ENCODE assay signal across 9 mouse cellular contexts in the genomic region with DNA sequence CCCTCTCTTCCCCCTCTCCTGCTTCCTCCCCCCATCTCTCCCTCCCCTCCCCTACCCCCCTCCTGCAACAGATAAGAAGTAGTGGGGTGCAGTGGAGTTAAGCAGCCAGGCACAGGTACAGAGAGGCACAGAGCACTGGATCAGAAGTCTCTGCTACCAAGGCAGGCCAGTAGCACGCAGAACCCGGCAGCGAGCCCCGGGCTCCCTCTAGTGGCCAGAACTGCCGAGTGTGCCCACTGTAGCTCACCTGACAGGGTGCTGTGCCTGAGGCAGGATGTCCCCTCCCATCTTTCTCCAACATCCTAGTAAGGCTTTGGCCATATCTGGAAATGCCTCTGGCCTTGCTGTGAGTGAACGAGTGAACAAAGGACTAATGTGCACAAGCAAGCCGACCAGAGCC. TPM values are rescaled to one million over a fixed set of nuclear protein-coding genes. Genes with fewer than 3 reads are reported as not detected.
DNase-seq lines count a peak whose midpoint lies in the region; ATAC-seq and TF ChIP-seq lines count a peak whose summit lies in the region.
"Had no signal": no experiment of that assay in that cellular context is flagged by ENCODE, and none has a peak within 500 bp of the region (broad histone marks: within the 10 kb centered on the region; RNA-seq: fewer than 3 reads in every experiment).

No protein-coding gene starts in this region.

- no peak for TF ChIP-seq POLR2A in testis, adult 2 months (IDR thresholded peaks at IDR 0.05; ENCODE audit: control insufficient read depth, low read depth, low read length)

- no peak overlapping the region for H3K27ac ChIP-seq in heart, embryonic 15.5 days
- no peak overlapping the region for H3K27ac ChIP-seq in liver, embryonic 13.5 days
- no peak overlapping the region for H3K27ac ChIP-seq in neural tube, embryonic 12.5 days
- no peak overlapping the region for H3K27ac ChIP-seq in testis, adult 2 months (ENCODE audit: control insufficient read depth, insufficient read depth, low read depth, low read length)
- H3K27ac ChIP-seq: embryonic facial prominence, embryonic 13.5 days had no signal

- H3K4me1 ChIP-seq in heart, embryonic 15.5 days (replicated peaks), result no peaks in the 10 kb centered on the region
- no peaks in the 10 kb centered on the region for H3K4me1 ChIP-seq in liver, embryonic 13.5 days (replicated peaks)
- H3K4me1 ChIP-seq in neural tube, embryonic 12.5 days, result no peaks in the 10 kb centered on the region
- H3K4me1 ChIP-seq in testis, adult 2 months (ENCODE audit: control insufficient read depth, insufficient read depth, low read length), result no peaks in the 10 kb centered on the region
- H3K4me1 ChIP-seq: embryonic facial prominence, embryonic 13.5 days had no signal

- H3K4me2 ChIP-seq in heart, embryonic 15.5 days, result no peak overlapping the region
- H3K4me2 ChIP-seq in liver, embryonic 13.5 days, result no peak overlapping the region
- H3K4me2 ChIP-seq in neural tube, embryonic 12.5 days (replicated peaks), result no peak overlapping the region
- H3K4me2 ChIP-seq: embryonic facial prominence, embryonic 13.5 days had no signal

- H3K9ac ChIP-seq in heart, embryonic 15.5 days, result no peak overlapping the region
- no peak overlapping the region for H3K9ac ChIP-seq in liver, embryonic 13.5 days
- no peak overlapping the region for H3K9ac ChIP-seq in neural tube, embryonic 12.5 days
- H3K9ac ChIP-seq: embryonic facial prominence, embryonic 13.5 days had no signal

- H3K36me3 ChIP-seq in heart, embryonic 15.5 days, result no peaks in the 10 kb centered on the region
- H3K36me3 ChIP-seq in liver, embryonic 13.5 days, result no peaks in the 10 kb centered on the region
- H3K36me3 ChIP-seq in neural tube, embryonic 12.5 days, result no peaks in the 10 kb centered on the region
- no peaks in the 10 kb centered on the region for H3K36me3 ChIP-seq in testis, adult 2 months (ENCODE audit: control insufficient read depth, insufficient read depth, low read length)
- H3K36me3 ChIP-seq: embryonic facial prominence, embryonic 13.5 days had no signal

- 3% methylated on average over 7 of the region's 7 CpGs for WGBS in heart, embryonic 15.5 days
- 4% methylated on average over 7 of the region's 7 CpGs for WGBS in liver, embryonic 13.5 days (ENCODE audit: insufficient replicate concordance)
- WGBS in neural tube, embryonic 12.5 days, result 9% methylated on average over 7 of the region's 7 CpGs

- 0 out of 2 replicates have a peak, but pooled peaks have one; percentile 36 for ATAC-seq in heart, embryonic 15.5 days (replicated peaks; ENCODE audit: insufficient number of reproducible peaks, insufficient read depth, low FRiP score, low read depth)
- peak; percentile 51; the same call in 1 of the 2 replicates for ATAC-seq in liver, embryonic 13.5 days (ENCODE audit: low read depth)
- ATAC-seq in neural tube, embryonic 12.5 days (ENCODE audit: low FRiP score, low read depth), result peak; percentile 38; the same call in 1 of the 2 replicates

- H3K27me3 ChIP-seq in heart, embryonic 15.5 days, result peaks cover 25% of the 10 kb centered on the region
- no peaks in the 10 kb centered on the region for H3K27me3 ChIP-seq in liver, embryonic 13.5 days
- H3K27me3 ChIP-seq in neural tube, embryonic 12.5 days (replicated peaks), result no peaks in the 10 kb centered on the region
- no peaks in the 10 kb centered on the region for H3K27me3 ChIP-seq in testis, adult 2 months (ENCODE audit: control insufficient read depth, insufficient read depth, low read length)
- H3K27me3 ChIP-seq: embryonic facial prominence, embryonic 13.5 days had no signal

- DNase-seq in B cell, adult 2 months, result peak; percentile 74 to 76
- peak; percentile 92 for DNase-seq in adrenal gland, postnatal 10 days
- DNase-seq in embryo, embryonic 9.5 days (ENCODE audit: extremely low spot score), result peak; percentile 77
- peak; percentile 89 to 91 for DNase-seq in kidney, postnatal 25 days
- peak; percentile 36 for DNase-seq in liver, embryonic 13.5 days

- no peaks in the 10 kb centered on the region for H3K9me3 ChIP-seq in heart, embryonic 15.5 days (replicated peaks)
- H3K9me3 ChIP-seq in liver, embryonic 13.5 days (replicated peaks), result no peaks in the 10 kb centered on the region
- no peaks in the 10 kb centered on the region for H3K9me3 ChIP-seq in neural tube, embryonic 12.5 days
- H3K9me3 ChIP-seq: embryonic facial prominence, embryonic 13.5 days had no signal

- peak; percentile 74; the same call in 1 of the 2 replicates for TF ChIP-seq CTCF in testis, adult 2 months (IDR thresholded peaks at IDR 0.05; ENCODE audit: control insufficient read depth, insufficient read depth, insufficient replicate concordance, low read depth, low read length)

- H3K4me3 ChIP-seq in heart, embryonic 15.5 days, result no peak overlapping the region
- H3K4me3 ChIP-seq in liver, embryonic 13.5 days (replicated peaks), result no peak overlapping the region
- H3K4me3 ChIP-seq in neural tube, embryonic 12.5 days, result no peak overlapping the region
- H3K4me3 ChIP-seq in testis, adult 2 months (ENCODE audit: control insufficient read depth, low read depth, low read length), result no peak overlapping the region
- H3K4me3 ChIP-seq: embryonic facial prominence, embryonic 13.5 days had no signal

RNA-seq across cellular contexts. Expression of a gene that starts 51.7 kb away (rescaled TPM):
- total RNA-seq in adrenal gland, postnatal 10 days (2021), result 10 to 100 TPM; 51.9 to 95.0 TPM
- 1.8 and 3.6 TPM in 2 replicates for polyA plus RNA-seq in heart, embryonic 15.5 days (2015; fragmentation: Nextera tagmentation; extraction: Ambion mirVana)
- polyA plus RNA-seq in liver, embryonic 13.5 days (2015; fragmentation: Nextera tagmentation; extraction: Ambion mirVana), result 12.3 and 13.1 TPM in 2 replicates
- 9.5 and 9.7 TPM in 2 replicates for polyA plus RNA-seq in neural tube, embryonic 12.5 days (2016; fragmentation: Nextera tagmentation; extraction: Ambion mirVana)
- 7.2 and 9.6 TPM in 2 replicates for polyA plus RNA-seq in testis, adult 2 months (2012; rRNA removed)

Comparison
In these comparisons a context has a peak if more than half of its experiments do, and no peak if none do; other contexts are left out.
1. DNase-seq: peak in every context shown above with its lines; median percentile 92 in adrenal gland, postnatal 10 days; 90 in kidney, postnatal 25 days; 77 in embryo, embryonic 9.5 days; 75 in B cell, adult 2 months; 36 in liver, embryonic 13.5 days.